Mouse (Mus musculus) spleen, adult 2 months (tissue): ENCODE measurements around the gene 1700001O22Rik. TPM values are rescaled to one million over a fixed set of nuclear protein-coding genes. Genes with fewer than 3 reads are reported as not detected.

Experiments
- DNase-seq, 2 experiments: peaks; one replicate each; pipeline versions ENCODE4 v3.0.0 to v3.0.0-alpha.2; 2012 to 2021; ENCODE audit warnings: low spot score in 2 of 2, low read depth in 1 of 2
- H3K27ac ChIP-seq: fragments of 200-500 bp; 2 replicates; pipeline ENCODE4 v1.5.1; 2012; ENCODE audit warnings: low read length, inconsistent platforms; ENCODE audit not compliant: insufficient read depth
- H3K27me3 ChIP-seq: fragments of 200-500 bp; 2 replicates; pipeline ENCODE4 v1.6.1; 2012; ENCODE audit warnings: mild to moderate bottlenecking, moderate library complexity, low read length, inconsistent platforms; ENCODE audit not compliant: control insufficient read depth, insufficient read depth
- H3K36me3 ChIP-seq: fragments of 200-500 bp; 2 replicates; pipeline ENCODE4 v1.6.1; 2012; ENCODE audit warnings: mild to moderate bottlenecking, low read length, inconsistent platforms; ENCODE audit not compliant: control insufficient read depth, insufficient read depth
- H3K4me1 ChIP-seq: fragments of 200-500 bp; 2 replicates; pipeline ENCODE4 v1.6.1; 2011; ENCODE audit warnings: inconsistent platforms; ENCODE audit not compliant: control insufficient read depth, insufficient read depth, insufficient read length
- H3K4me3 ChIP-seq: fragments of 200-500 bp; 2 replicates; pipeline ENCODE4 v1.5.1; 2011; ENCODE audit warnings: mild to moderate bottlenecking, inconsistent platforms; ENCODE audit not compliant: insufficient read depth, insufficient read length; ENCODE audit errors: extremely low read depth
- CTCF ChIP-seq: fragments of 200-500 bp; IDR thresholded peaks from 2 replicates; pipeline ENCODE4 v1.5.1; 2011; ENCODE audit warnings: mild to moderate bottlenecking, inconsistent platforms; ENCODE audit not compliant: insufficient read depth, insufficient read length, insufficient replicate concordance; ENCODE audit errors: extremely low read depth
- POLR2A ChIP-seq: fragments of 200-500 bp; IDR thresholded peaks from 2 replicates; pipeline ENCODE4 v1.6.1; 2011; ENCODE audit warnings: low read depth, low read length, inconsistent platforms
- WGBS: fragments of 180-500 bp; shearing (Covaris S2); methylation state at CpG from one replicate; pipeline ENCODE4 v1.1.7; 2018; 5-methylcytosine and 5-hydroxymethylcytosine counted together
- polyA plus RNA-seq: library from polyadenylated mRNA; depleted of rRNA; stranded (reverse); fragments of >200 nt; gene quantifications from 2 replicates; pipeline ENCODE4 v1.2.3, GENCODE M21; 2012; rRNA removed

Gene 1700001O22Rik
- 0.46 and 0.67 TPM in 2 replicates for polyA plus RNA-seq

DNA sequence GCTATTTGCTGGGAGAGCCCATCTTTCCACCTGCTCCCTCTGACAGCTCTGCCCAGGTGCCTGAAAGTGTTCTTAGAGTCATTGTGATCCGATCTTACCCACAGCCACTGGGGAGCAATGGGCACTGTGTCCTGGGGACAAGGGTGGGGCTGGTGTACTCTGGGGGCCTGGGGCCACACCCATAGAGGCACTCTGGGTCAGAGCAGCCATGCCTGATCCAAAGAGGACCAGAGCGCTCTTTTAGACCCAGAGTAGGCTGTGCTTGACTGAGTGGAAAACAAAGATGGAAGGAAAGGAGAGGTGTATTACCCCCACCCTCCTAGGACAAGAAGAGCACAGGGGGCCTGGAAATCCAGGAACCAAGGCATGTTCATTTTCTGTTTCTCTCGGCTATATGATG lies at the start of gene 1700001O22Rik:
Gene 1700001O22Rik (minus strand): TSS at position 58 of the 400 bp plus-strand sequence.
- peaks cover 16% of the 10 kb centered on the region for H3K4me1 ChIP-seq
- H3K27ac ChIP-seq, result no peak within 1 kb of the TSS
- H3K4me3 ChIP-seq, result no peak within 1 kb of the TSS
- H3K36me3 ChIP-seq, result no peaks in the 10 kb centered on the region
- peaks cover 7% of the 10 kb centered on the region for H3K27me3 ChIP-seq
- TF ChIP-seq POLR2A, result no peak
- TF ChIP-seq CTCF, result no peak
- WGBS, result 95% methylated on average over 3 of the region's 3 CpGs
- no peak for DNase-seq

DNA sequence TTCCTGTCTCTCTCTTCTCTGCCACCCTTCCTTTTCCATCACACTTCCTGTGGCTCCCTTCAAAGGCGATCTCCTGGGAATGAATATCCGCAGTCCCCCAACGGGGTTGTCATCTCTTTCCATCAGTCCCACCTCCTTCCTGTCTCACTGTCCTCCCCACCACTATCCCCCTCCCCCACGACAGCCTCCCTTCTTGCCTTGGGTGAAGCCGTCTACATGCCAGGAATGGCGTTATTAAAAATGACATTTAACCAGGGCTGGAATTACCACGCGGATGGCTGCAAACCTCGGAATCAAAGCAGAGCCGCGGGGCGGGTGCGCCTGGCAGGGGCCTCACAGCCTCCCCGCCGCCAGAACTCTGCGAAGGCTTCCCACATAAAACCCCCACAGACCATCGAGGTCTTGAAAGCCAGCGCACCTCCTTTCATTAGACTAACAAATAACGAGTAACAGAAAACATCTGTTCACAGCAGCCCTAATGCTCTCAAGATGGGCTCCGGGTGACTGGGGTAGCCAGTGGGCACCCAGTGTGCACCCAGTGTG lies 49.4 kb upstream of the 1700001O22Rik start:
- TF ChIP-seq CTCF, result no peak
- no peak for TF ChIP-seq POLR2A
- H3K27me3 ChIP-seq, result no peaks in the 10 kb centered on the region
- 46% methylated on average over 20 of the region's 20 CpGs for WGBS

DNA sequence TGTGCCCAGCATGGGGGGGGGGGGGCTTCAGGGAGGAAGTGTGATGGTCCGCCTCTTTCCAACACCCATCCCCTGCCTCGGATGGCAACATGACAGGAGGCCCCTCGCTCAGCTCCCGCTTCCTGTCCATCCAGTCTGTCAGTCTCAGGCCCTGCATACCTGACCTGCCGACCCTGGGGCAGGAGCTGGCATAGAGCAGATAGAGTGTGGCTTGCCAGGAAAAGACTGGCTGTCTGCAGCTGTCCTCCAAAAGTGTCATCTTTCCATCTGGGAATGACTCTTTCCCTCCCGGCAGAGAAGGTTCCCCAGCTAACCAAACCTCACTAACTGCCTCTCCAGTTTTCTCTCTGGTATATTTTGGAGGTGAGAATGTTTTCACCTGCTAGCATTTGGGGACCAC lies 47.1 kb upstream of the 1700001O22Rik start:
- H3K36me3 ChIP-seq, result no peaks in the 10 kb centered on the region
- no peak overlapping the region for H3K4me3 ChIP-seq
- WGBS, result 53% methylated on average over 6 of the region's 6 CpGs
- DNase-seq, result no peak
- H3K27me3 ChIP-seq, result peaks cover 2% of the 10 kb centered on the region
- H3K27ac ChIP-seq, result no peak overlapping the region
- no peaks in the 10 kb centered on the region for H3K4me1 ChIP-seq
- no peak for TF ChIP-seq CTCF
- no peak for TF ChIP-seq POLR2A

More for the DNA sequence above, 49.4 kb upstream of the 1700001O22Rik start:
- no peak for DNase-seq
- H3K36me3 ChIP-seq, result no peaks in the 10 kb centered on the region
- H3K27ac ChIP-seq, result no peak overlapping the region
- no peak overlapping the region for H3K4me3 ChIP-seq
- no peaks in the 10 kb centered on the region for H3K4me1 ChIP-seq

DNA sequence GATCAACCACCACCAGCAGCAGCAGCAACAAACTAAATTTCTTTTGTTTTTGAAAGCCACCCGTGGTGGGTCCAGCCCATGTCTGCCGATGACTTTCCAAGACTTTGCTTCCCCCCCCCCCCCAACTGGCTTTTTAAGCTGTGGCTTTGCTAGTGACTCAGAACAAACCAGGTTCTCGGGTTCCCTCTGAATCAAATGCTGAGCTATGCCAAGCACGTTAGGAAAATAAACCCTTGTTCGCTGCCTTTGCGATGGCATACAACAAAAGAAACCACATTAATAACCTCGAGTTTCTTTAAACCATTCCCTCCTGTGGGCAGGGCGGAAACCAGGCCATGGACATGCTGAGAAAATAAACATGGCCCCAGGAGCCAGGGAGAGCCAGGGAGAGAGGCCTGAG lies 44.7 kb upstream of the 1700001O22Rik start:
- TF ChIP-seq CTCF, result no peak
- TF ChIP-seq POLR2A, result no peak
- no peak overlapping the region for H3K4me3 ChIP-seq
- DNase-seq, result no peak
- no peaks in the 10 kb centered on the region for H3K36me3 ChIP-seq
- no peak overlapping the region for H3K27ac ChIP-seq
- WGBS, result 68% methylated on average over 8 of the region's 8 CpGs
- H3K27me3 ChIP-seq, result peaks cover 12% of the 10 kb centered on the region
- no peaks in the 10 kb centered on the region for H3K4me1 ChIP-seq

GRCm38 (mm10) chr2:30846723-30847122 lies 43.3 kb upstream of the 1700001O22Rik start:
- Histone ChIP-seq H3K36me3 (no peaks in the 10 kb centered on the region), H3K4me1 (no peaks in the 10 kb centered on the region), H3K27me3 (peaks cover 14% of the 10 kb centered on the region), H3K4me3 (no peak overlapping the region), H3K27ac (no peak overlapping the region)
- WGBS, result 51% methylated on average over 6 of the region's 6 CpGs
- no peak for DNase-seq
- TF ChIP-seq CTCF (no peak), POLR2A (no peak)

- H3K4me3 ChIP-seq, result no peak overlapping the region
- H3K27me3 ChIP-seq, result peaks cover 14% of the 10 kb centered on the region
- WGBS, result 89% methylated on average over 8 of the region's 8 CpGs
- no peak for DNase-seq
- H3K36me3 ChIP-seq, result no peaks in the 10 kb centered on the region
- H3K27ac ChIP-seq, result no peak overlapping the region
- TF ChIP-seq CTCF (no peak), POLR2A (no peak)
- H3K4me1 ChIP-seq, result no peaks in the 10 kb centered on the region
Measured at GRCm38 (mm10) chr2:30846236-30846635, 42.8 kb upstream of the 1700001O22Rik start.
